Mouse (Mus musculus) mouse embryonic stem cell (cell line): ENCODE measurements around the gene Khk.

Source experiments
- in situ Hi-C, 2 experiments: fragments of 300-500 bp; cut with MboI; formaldehyde crosslinking; loops; 1 replicate in 1 of 2; 3 replicates in 1 of 2; pipeline ENCODE4 v1.14.3; 2019 to 2020; ENCODE audit warnings: low sequenced_read_pairs in 2 of 2, low pct_unique_long_range_greater_than_20kb in 1 of 2, mixed read lengths in 1 of 2; ENCODE audit not compliant: unreplicated experiment in 1 of 2

The Khk gene

GRCm38 (mm10) chr5:30927945-30928529, 6.8 kb downstream of the Khk start:
- in situ Hi-C loops, result no loop called here

- in situ Hi-C loops, result loop anchor here (5.0 to 10.0 kb wide), 2 partner anchors 125 to 128 kb away; no protein-coding TSS in a partner anchor
Measured at GRCm38 (mm10) chr5:30930121-30930520, 8.9 kb downstream of the Khk start.

GRCm38 (mm10) chr5:30930846-30931245, 9.6 kb downstream of the Khk start:
- in situ Hi-C loops, result loop anchor here (5.0 to 10.0 kb wide), 2 partner anchors 126 to 129 kb away; no protein-coding TSS in a partner anchor

- in situ Hi-C loops, result loop anchor here (5.0 to 10.0 kb wide), 2 partner anchors 127 to 129 kb away; no protein-coding TSS in a partner anchor
Measured at GRCm38 (mm10) chr5:30931378-30931777, 10.1 kb downstream of the Khk start.

- in situ Hi-C loops, result loop anchor here (5.0 to 10.0 kb wide), 2 partner anchors 129 to 131 kb away; no protein-coding TSS in a partner anchor
Measured at GRCm38 (mm10) chr5:30933705-30934104, 12.5 kb downstream of the Khk start.

GRCm38 (mm10) chr5:30934725-30935461, 13.7 kb downstream of the Khk start:
- in situ Hi-C loops, result loop anchor here (5.0 to 10.0 kb wide), 2 partner anchors 130 to 133 kb away; no protein-coding TSS in a partner anchor

GRCm38 (mm10) chr5:30943004-30943403, 21.8 kb downstream of the Khk start:
- in situ Hi-C loops, result no loop called here

GRCm38 (mm10) chr5:30944344-30944743, 23.1 kb downstream of the Khk start:
- in situ Hi-C loops, result no loop called here

- in situ Hi-C loops, result no loop called here
Measured at GRCm38 (mm10) chr5:30944956-30945781, 23.9 kb downstream of the Khk start, which contains the start of gene Cgref1. TSS of gene Cgref1 (minus strand) at chr5:30945591.

- in situ Hi-C loops, result no loop called here
Measured at GRCm38 (mm10) chr5:30948620-30949019, 27.4 kb downstream of the Khk start.

- in situ Hi-C loops, result no loop called here
Measured at GRCm38 (mm10) chr5:30949654-30950326, 28.6 kb downstream of the Khk start.

- in situ Hi-C loops, result no loop called here
Measured at GRCm38 (mm10) chr5:30950451-30950850, 29.2 kb downstream of the Khk start.

- in situ Hi-C loops, result no loop called here
Measured at GRCm38 (mm10) chr5:30950922-30951321, 29.7 kb downstream of the Khk start.

- in situ Hi-C loops, result no loop called here
Measured at GRCm38 (mm10) chr5:30951706-30952105, 30.5 kb downstream of the Khk start.

GRCm38 (mm10) chr5:30952551-30952950, 31.3 kb downstream of the Khk start:
- in situ Hi-C loops, result no loop called here

GRCm38 (mm10) chr5:30954065-30954464, 32.8 kb downstream of the Khk start:
- in situ Hi-C loops, result no loop called here

- in situ Hi-C loops, result no loop called here
Measured at GRCm38 (mm10) chr5:30954556-30954955, 33.3 kb downstream of the Khk start.

GRCm38 (mm10) chr5:30955751-30956150, 34.5 kb downstream of the Khk start:
- in situ Hi-C loops, result no loop called here
